Mouse (Mus musculus) midbrain, postnatal 0 days (tissue): ENCODE measurements around the gene Rab25. TPM values are rescaled to one million over a fixed set of nuclear protein-coding genes. Genes with fewer than 3 reads are reported as not detected.

Experiments
- ATAC-seq: fragments of 200-750 bp; cut with Nextera tagmentation; 2 replicates; pipeline ENCODE4 v1.8.0; 2017; ENCODE audit warnings: moderate number of reproducible peaks, mild to moderate bottlenecking, moderate TSS enrichment, moderate library complexity; ENCODE audit not compliant: low FRiP score
- DNase-seq: peaks from one replicate; pipeline ENCODE4 v3.0.0-alpha.2; 2015; ENCODE audit warnings: low spot score
- H3K27ac ChIP-seq: fragments of 300-500 bp; sonication (generic); 2 replicates; pipeline ENCODE4 v1.5.1; 2014; ENCODE audit warnings: low read depth, mild to moderate bottlenecking, low read length, mixed read lengths
- H3K27me3 ChIP-seq: fragments of 300-500 bp; sonication (generic); 2 replicates; pipeline ENCODE4 v1.6.1; 2014; ENCODE audit warnings: low read length, control low read depth, mixed read lengths; ENCODE audit not compliant: insufficient read depth
- H3K36me3 ChIP-seq: fragments of 300-500 bp; sonication (generic); 2 replicates; pipeline ENCODE4 v1.6.1; 2014; ENCODE audit warnings: low read length, control low read depth, mixed read lengths; ENCODE audit not compliant: insufficient read depth
- H3K4me1 ChIP-seq: fragments of 300-500 bp; sonication (generic); 2 replicates; pipeline ENCODE4 v1.6.1; 2014; ENCODE audit warnings: mild to moderate bottlenecking, control low read depth, antibody characterized with exemption, low read length, mixed read lengths; ENCODE audit not compliant: insufficient read depth
- H3K4me2 ChIP-seq: fragments of 300-500 bp; sonication (generic); 2 replicates; pipeline ENCODE4 v1.6.1; 2014; ENCODE audit warnings: low read depth, mild to moderate bottlenecking, low read length, mixed read lengths; ENCODE audit not compliant: poor library complexity, severe bottlenecking
- H3K4me3 ChIP-seq: fragments of 300-500 bp; sonication (generic); 2 replicates; pipeline ENCODE4 v1.5.1; 2014; ENCODE audit warnings: low read depth, mild to moderate bottlenecking, low read length, moderate library complexity
- H3K9ac ChIP-seq: fragments of 300-500 bp; sonication (generic); replicated peaks from 2 replicates; pipeline ENCODE4 v1.6.1; 2014; ENCODE audit warnings: mild to moderate bottlenecking, low read length, moderate library complexity, mixed read lengths; ENCODE audit not compliant: poor library complexity, severe bottlenecking
- H3K9me3 ChIP-seq: fragments of 300-500 bp; sonication (generic); 2 replicates; pipeline ENCODE4 v1.6.1; 2016; ENCODE audit warnings: low read length, control low read depth
- CTCF ChIP-seq: IDR thresholded peaks from 2 replicates; pipeline ENCODE4 v1.5.1; 2016; ENCODE audit warnings: antibody characterized with exemption, mild to moderate bottlenecking
- WGBS: fragments of 180-500 bp; shearing (Covaris S2); extraction: QIAGEN DNeasy Blood & Tissue Kit; methylation state at CpG from one replicate; pipeline ENCODE4 v1.1.7; 2014; 5-methylcytosine and 5-hydroxymethylcytosine counted together
- polyA plus RNA-seq: library from polyadenylated mRNA; unstranded; fragments of >200 nt; fragmentation: Nextera tagmentation; extraction: Ambion mirVana; gene quantifications from 2 replicates; pipeline ENCODE4 v1.2.1, GENCODE M21; 2015
- total RNA-seq: library from RNA; depleted of rRNA; stranded (reverse); fragments of >200 nt; gene quantifications from 2 replicates; pipeline ENCODE4 v1.2.3, GENCODE M21; 2014

The Rab25 gene
- total and polyA plus RNA-seq, 2 experiments from 2014 or later, result 0.46 to 0.60 TPM

- TF ChIP-seq CTCF, result no peak
- no peak for DNase-seq
Measured at GRCm38 (mm10) chr3:88563442-88563841, 15.3 kb upstream of the Rab25 start.

GRCm38 (mm10) chr3:88561989-88562388, 13.9 kb upstream of the Rab25 start:
- no peak overlapping the region for H3K9ac ChIP-seq
- H3K4me2 ChIP-seq, result no peak overlapping the region
- H3K27ac ChIP-seq, result no peak overlapping the region
- peaks cover 74% of the 10 kb centered on the region for H3K36me3 ChIP-seq
- H3K27me3 ChIP-seq, result no peaks in the 10 kb centered on the region
- no peak for TF ChIP-seq CTCF
- H3K4me3 ChIP-seq, result no peak overlapping the region
- DNase-seq, result no peak
- no peaks in the 10 kb centered on the region for H3K4me1 ChIP-seq
- 52% methylated on average over 4 of the region's 4 CpGs for WGBS
- H3K9me3 ChIP-seq, result no peaks in the 10 kb centered on the region
- 0 out of 2 replicates have a peak, but pooled peaks have one; percentile 28 for ATAC-seq

More at GRCm38 (mm10) chr3:88563442-88563841, 15.3 kb upstream of the Rab25 start:
- no peak overlapping the region for H3K9ac ChIP-seq
- H3K4me2 ChIP-seq, result no peak overlapping the region
- no peaks in the 10 kb centered on the region for H3K9me3 ChIP-seq
- H3K4me3 ChIP-seq, result no peak overlapping the region
- H3K4me1 ChIP-seq, result no peaks in the 10 kb centered on the region
- no peaks in the 10 kb centered on the region for H3K27me3 ChIP-seq
- H3K27ac ChIP-seq, result no peak overlapping the region
- ATAC-seq, result 0 out of 2 replicates have a peak, but pooled peaks have one; percentile 31
- peaks cover 73% of the 10 kb centered on the region for H3K36me3 ChIP-seq
- WGBS, result 49% methylated on average over 4 of the region's 4 CpGs

- Histone ChIP-seq H3K4me3 (no peak overlapping the region), H3K27me3 (no peaks in the 10 kb centered on the region), H3K9ac (no peak overlapping the region), H3K9me3 (no peaks in the 10 kb centered on the region), H3K4me2 (no peak overlapping the region), H3K4me1 (no peaks in the 10 kb centered on the region), H3K36me3 (peaks cover 68% of the 10 kb centered on the region), H3K27ac (no peak overlapping the region)
- 96% methylated on average over 9 of the region's 9 CpGs for WGBS
- ATAC-seq (no peak), DNase-seq (no peak)
- TF ChIP-seq CTCF, result no peak
Measured at GRCm38 (mm10) chr3:88559596-88559995, 11.5 kb upstream of the Rab25 start.

- no peak for TF ChIP-seq CTCF
- Histone ChIP-seq H3K27me3 (no peaks in the 10 kb centered on the region), H3K4me1 (no peaks in the 10 kb centered on the region), H3K27ac (no peak overlapping the region), H3K9me3 (no peaks in the 10 kb centered on the region), H3K36me3 (peaks cover 44% of the 10 kb centered on the region), H3K9ac (0 out of 2 replicates have a peak overlapping the region, but pooled peaks have one; percentile 2), H3K4me3 (no peak overlapping the region), H3K4me2 (no peak overlapping the region)
- 93% methylated on average over 8 of the region's 8 CpGs for WGBS
- DNase-seq (no peak), ATAC-seq (no peak)
Measured at GRCm38 (mm10) chr3:88556616-88557015, 8.5 kb upstream of the Rab25 start.

- no peak for TF ChIP-seq CTCF
- WGBS, result 97% methylated on average over 6 of the region's 6 CpGs
- no peaks in the 10 kb centered on the region for H3K27me3 ChIP-seq
- no peaks in the 10 kb centered on the region for H3K9me3 ChIP-seq
- no peak for ATAC-seq
- no peak overlapping the region for H3K4me2 ChIP-seq
- H3K4me3 ChIP-seq, result no peak overlapping the region
- no peak overlapping the region for H3K9ac ChIP-seq
- H3K4me1 ChIP-seq, result no peaks in the 10 kb centered on the region
- H3K36me3 ChIP-seq, result peaks cover 41% of the 10 kb centered on the region
- no peak for DNase-seq
- no peak overlapping the region for H3K27ac ChIP-seq
Measured at GRCm38 (mm10) chr3:88555731-88556130, 7.6 kb upstream of the Rab25 start.

GRCm38 (mm10) chr3:88555069-88555605, 7.0 kb upstream of the Rab25 start:
- H3K4me1 ChIP-seq, result no peaks in the 10 kb centered on the region
- ATAC-seq (no peak), DNase-seq (no peak)
- no peaks in the 10 kb centered on the region for H3K9me3 ChIP-seq
- TF ChIP-seq CTCF, result no peak
- H3K9ac ChIP-seq, result peak overlapping the region; percentile 33; the same call in 1 of the 2 replicates
- no peaks in the 10 kb centered on the region for H3K27me3 ChIP-seq
- peaks cover 36% of the 10 kb centered on the region for H3K36me3 ChIP-seq
- 78% methylated on average over 5 of the region's 5 CpGs for WGBS
- no peak overlapping the region for H3K27ac ChIP-seq
- H3K4me2 ChIP-seq, result peak overlapping the region; percentile 70
- no peak overlapping the region for H3K4me3 ChIP-seq
